Mouse (Mus musculus): ENCODE measurements around the gene Slc24a3.

GRCm38 (mm10) chr2:145385773-145386172, 218.2 kb downstream of the Slc24a3 start:
- TF ChIP-seq JUND (IDR thresholded peaks at IDR 0.05; ENCODE audit: low read depth, low read length) (no peak), POLR2A (IDR thresholded peaks at IDR 0.05; ENCODE audit: control insufficient read depth in 1 of 2, insufficient read depth in 1 of 2, low read depth in 1 of 2, low read length in 2 of 2, poor library complexity in 1 of 2) (no peak)
